Mouse (Mus musculus): ENCODE data around the gene Zmynd8. TPM values are rescaled to one million over a fixed set of nuclear protein-coding genes. Genes with fewer than 3 reads are reported as not detected.
A peak's percentile ranks its signal among the peaks of the same experiment; 100 is the strongest.

Gene Zmynd8
- polyA plus RNA-seq, 1 experiment from 2014 or later = 54.5 TPM

DNA sequence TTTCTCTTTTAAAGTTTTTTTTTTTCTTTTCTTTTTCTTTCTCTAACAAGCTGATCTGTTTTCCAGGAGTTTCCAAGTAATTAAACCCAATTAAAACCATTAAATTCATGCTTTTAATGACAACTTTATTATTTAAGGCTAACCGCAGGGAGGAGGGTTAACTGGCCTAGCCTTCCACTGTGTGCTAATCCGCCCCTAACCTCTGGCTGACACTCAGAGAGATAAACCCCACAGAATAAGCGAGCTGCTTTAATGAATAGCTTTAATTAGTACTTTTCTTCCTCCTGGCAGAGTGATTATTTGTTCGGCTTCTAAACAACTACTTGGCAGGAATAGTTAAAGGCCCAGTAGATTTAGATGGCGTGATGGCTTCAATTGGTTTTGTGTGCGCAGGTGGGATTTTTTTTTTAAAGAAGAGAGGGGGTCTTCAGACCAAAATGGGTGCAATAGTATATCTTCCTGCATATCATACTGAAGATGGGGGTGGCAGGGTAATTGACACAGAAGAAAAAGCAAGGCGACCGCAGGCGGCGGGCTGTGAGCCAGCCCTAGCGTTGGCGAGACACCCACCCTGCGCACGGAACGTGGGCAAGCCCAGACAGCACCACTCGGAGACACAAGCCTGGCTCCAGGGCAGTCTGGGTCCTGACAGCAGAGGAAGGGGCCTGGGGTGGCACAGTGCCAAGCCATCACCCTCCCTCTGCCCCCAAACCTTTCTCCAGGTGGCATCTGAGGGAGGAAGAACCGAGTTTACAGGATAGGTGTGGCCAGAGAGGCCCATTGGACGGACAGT is 153.3 kb downstream of the Zmynd8 start:
- Histone ChIP-seq H3K36me3 (ENCODE audit: control insufficient read depth, insufficient read depth, low read length) (no peaks in the 10 kb centered on the region), H3K4me1 (ENCODE audit: control insufficient read depth, insufficient read depth, low read length) (0 out of 2 replicates have a peak, but pooled peaks cover 2% of the 10 kb centered on the region), H3K27ac (ENCODE audit: low read depth, low read length) (no peak overlapping the region), H3K4me3 (ENCODE audit: low read depth, low read length) (no peak overlapping the region), H3K27me3 (ENCODE audit: control insufficient read depth, insufficient read depth, low read length) (no peaks in the 10 kb centered on the region), H3K9me3 (ENCODE audit: control insufficient read depth, low read length) (no peaks in the 10 kb centered on the region), H3K9ac (ENCODE audit: low read length) (no peak overlapping the region), H3K4me2 (ENCODE audit: low read depth) (no peak overlapping the region)
- DNase-seq (ENCODE audit: low spot score) (no peak), ATAC-seq (ENCODE audit: insufficient read depth, low FRiP score, low TSS enrichment) (no peak)
- WGBS = 79% methylated on average over 18 of the region's 18 CpGs

- ATAC-seq (ENCODE audit: insufficient read depth, low FRiP score, low TSS enrichment) (no peak), DNase-seq (ENCODE audit: low spot score) (no peak)
- H3K9ac ChIP-seq (ENCODE audit: low read length) = no peak overlapping the region
- H3K27ac ChIP-seq (ENCODE audit: low read depth, low read length) = no peak overlapping the region
- H3K27me3 ChIP-seq (ENCODE audit: control insufficient read depth, insufficient read depth, low read length) = no peaks in the 10 kb centered on the region
- WGBS = 23% methylated on average over 21 of the region's 21 CpGs
- no peaks in the 10 kb centered on the region for H3K36me3 ChIP-seq (ENCODE audit: control insufficient read depth, insufficient read depth, low read length)
- no peak overlapping the region for H3K4me2 ChIP-seq (ENCODE audit: low read depth)
- no peaks in the 10 kb centered on the region for H3K4me1 ChIP-seq (ENCODE audit: control insufficient read depth, insufficient read depth, low read length)
- no peaks in the 10 kb centered on the region for H3K9me3 ChIP-seq (ENCODE audit: control insufficient read depth, low read length)
- H3K4me3 ChIP-seq (ENCODE audit: low read depth, low read length) = no peak overlapping the region
Measured at GRCm38 (mm10) chr2:165742210-165742786, 156.5 kb downstream of the Zmynd8 start.

DNA sequence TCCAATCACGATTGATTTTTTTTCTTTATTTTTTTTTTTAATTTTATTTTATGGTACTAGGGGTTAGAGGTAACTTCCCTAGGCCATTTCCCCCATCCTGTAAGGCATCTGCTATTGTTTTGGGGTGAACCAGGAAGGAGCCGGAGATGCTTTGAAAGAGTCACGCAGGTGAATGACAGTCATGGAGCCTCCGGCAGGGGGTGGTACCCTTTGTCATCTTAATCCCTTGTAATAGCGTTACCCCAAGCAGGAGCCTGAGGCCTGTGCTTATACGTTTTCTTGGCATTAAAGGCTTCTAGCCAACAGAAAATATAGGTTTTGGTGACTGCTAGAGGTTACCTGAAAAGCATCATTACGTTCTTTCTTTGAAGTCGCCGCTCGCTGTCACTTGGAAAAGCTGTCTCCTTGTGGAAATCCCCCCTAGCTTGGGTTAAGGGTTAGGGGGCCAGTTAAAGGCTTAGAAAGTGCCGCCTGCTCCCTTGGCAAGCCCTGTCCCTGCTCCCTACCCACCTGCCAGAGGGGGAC is 157.2 kb downstream of the Zmynd8 start:
- ATAC-seq (ENCODE audit: insufficient read depth, low FRiP score, low TSS enrichment) (no peak), DNase-seq (ENCODE audit: low spot score) (no peak)
- no peak overlapping the region for H3K4me2 ChIP-seq (ENCODE audit: low read depth)

DNA sequence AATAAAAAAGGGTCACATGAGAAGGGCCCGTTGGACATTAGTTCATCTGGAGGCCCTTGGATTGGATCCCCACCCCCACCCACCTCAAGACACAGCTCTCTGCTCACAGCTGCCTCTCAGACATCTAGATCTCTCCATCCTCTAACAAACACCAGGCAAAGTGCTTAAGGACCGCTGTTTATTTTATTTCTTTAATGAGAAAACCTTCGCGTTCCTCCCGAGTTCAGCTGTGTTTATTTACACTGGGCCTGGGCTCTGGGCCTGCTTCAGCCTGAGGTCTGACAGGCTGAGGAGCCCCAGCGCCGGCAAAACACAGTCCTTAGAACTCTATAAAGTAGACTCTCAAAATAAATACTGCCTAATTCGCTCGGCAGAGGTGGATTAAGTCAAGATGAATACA is 157.8 kb downstream of the Zmynd8 start:
- ATAC-seq (ENCODE audit: insufficient read depth, low FRiP score, low TSS enrichment) = no peak
- 15% methylated on average over 9 of the region's 9 CpGs for WGBS

More for the DNA sequence above, 157.2 kb downstream of the Zmynd8 start:
- Histone ChIP-seq H3K27me3 (ENCODE audit: control insufficient read depth, insufficient read depth, low read length) (no peaks in the 10 kb centered on the region), H3K4me3 (ENCODE audit: low read depth, low read length) (no peak overlapping the region), H3K9ac (ENCODE audit: low read length) (no peak overlapping the region), H3K4me1 (ENCODE audit: control insufficient read depth, insufficient read depth, low read length) (no peaks in the 10 kb centered on the region), H3K9me3 (ENCODE audit: control insufficient read depth, low read length) (no peaks in the 10 kb centered on the region), H3K27ac (ENCODE audit: low read depth, low read length) (no peak overlapping the region), H3K36me3 (ENCODE audit: control insufficient read depth, insufficient read depth, low read length) (no peaks in the 10 kb centered on the region)
- 16% methylated on average over 11 of the region's 11 CpGs for WGBS

GRCm38 (mm10) chr2:165740381-165740780 is 158.4 kb downstream of the Zmynd8 start:
- Histone ChIP-seq H3K27ac (ENCODE audit: low read depth, low read length) (no peak overlapping the region), H3K9ac (ENCODE audit: low read length) (no peak overlapping the region), H3K4me3 (ENCODE audit: low read depth, low read length) (no peak overlapping the region), H3K4me1 (ENCODE audit: control insufficient read depth, insufficient read depth, low read length) (no peaks in the 10 kb centered on the region), H3K36me3 (ENCODE audit: control insufficient read depth, insufficient read depth, low read length) (no peaks in the 10 kb centered on the region), H3K27me3 (ENCODE audit: control insufficient read depth, insufficient read depth, low read length) (no peaks in the 10 kb centered on the region), H3K9me3 (ENCODE audit: control insufficient read depth, low read length) (no peaks in the 10 kb centered on the region), H3K4me2 (ENCODE audit: low read depth) (no peak overlapping the region)
- WGBS = 32% methylated on average over 4 of the region's 5 CpGs
- ATAC-seq (ENCODE audit: insufficient read depth, low FRiP score, low TSS enrichment) = no peak
- DNase-seq (ENCODE audit: low spot score) = no peak

More for the DNA sequence above, 157.8 kb downstream of the Zmynd8 start:
- no peaks in the 10 kb centered on the region for H3K4me1 ChIP-seq (ENCODE audit: control insufficient read depth, insufficient read depth, low read length)
- no peaks in the 10 kb centered on the region for H3K9me3 ChIP-seq (ENCODE audit: control insufficient read depth, low read length)
- no peak overlapping the region for H3K9ac ChIP-seq (ENCODE audit: low read length)
- H3K4me2 ChIP-seq (ENCODE audit: low read depth) = no peak overlapping the region
- no peak for DNase-seq (ENCODE audit: low spot score)
- no peaks in the 10 kb centered on the region for H3K36me3 ChIP-seq (ENCODE audit: control insufficient read depth, insufficient read depth, low read length)
- H3K27me3 ChIP-seq (ENCODE audit: control insufficient read depth, insufficient read depth, low read length) = no peaks in the 10 kb centered on the region
- H3K27ac ChIP-seq (ENCODE audit: low read depth, low read length) = no peak overlapping the region
- H3K4me3 ChIP-seq (ENCODE audit: low read depth, low read length) = no peak overlapping the region

- Histone ChIP-seq H3K9me3 (ENCODE audit: control insufficient read depth, low read length) (no peaks in the 10 kb centered on the region), H3K27ac (ENCODE audit: low read depth, low read length) (no peak overlapping the region), H3K4me1 (ENCODE audit: control insufficient read depth, insufficient read depth, low read length) (peaks cover 9% of the 10 kb centered on the region; the same call in 1 of the 2 replicates), H3K4me2 (ENCODE audit: low read depth) (no peak overlapping the region), H3K4me3 (ENCODE audit: low read depth, low read length) (no peak overlapping the region), H3K9ac (ENCODE audit: low read length) (no peak overlapping the region), H3K27me3 (ENCODE audit: control insufficient read depth, insufficient read depth, low read length) (no peaks in the 10 kb centered on the region), H3K36me3 (ENCODE audit: control insufficient read depth, insufficient read depth, low read length) (no peaks in the 10 kb centered on the region)
- ATAC-seq (ENCODE audit: insufficient read depth, low FRiP score, low TSS enrichment) (no peak), DNase-seq (ENCODE audit: low spot score) (peak; percentile 5)
- 69% methylated on average over 2 of the region's 2 CpGs for WGBS
Measured at GRCm38 (mm10) chr2:165736297-165736696, 162.5 kb downstream of the Zmynd8 start.

Small RNAs within 50 kb of the gene (microRNA-seq; reads per million reads assigned to microRNA genes)
- not detected for gene Gm22692

Other genes with a start within 250 kb of the Zmynd8 start
- gene Ncoa3, start 93.6 kb upstream of the Zmynd8 start, polyA plus RNA-seq (2014; fragmentation: Nextera tagmentation; extraction: Ambion mirVana) = 20.0 and 22.4 TPM in 2 replicates

Measured in neural tube, embryonic 11.5 days (tissue).